Mouse (Mus musculus) testis, adult 2 months (tissue): ENCODE results near the gene Gm5868. TPM values are rescaled to one million over a fixed set of nuclear protein-coding genes. Genes with fewer than 3 reads are reported as not detected.
"Not testable (repeated sequence)": the region's sequence is repeated elsewhere in the genome, so short reads cannot be mapped to it uniquely, and the experiment has no call there.

Experiments used
- H3K27ac ChIP-seq: fragments of 200-500 bp; 2 replicates; pipeline ENCODE4 v1.5.1; 2012; ENCODE audit warnings: low read depth, low read length; ENCODE audit not compliant: control insufficient read depth, insufficient read depth
- H3K27me3 ChIP-seq: fragments of 200-500 bp; 2 replicates; pipeline ENCODE4 v1.6.1; 2012; ENCODE audit warnings: mild to moderate bottlenecking, low read length, moderate library complexity; ENCODE audit not compliant: control insufficient read depth, insufficient read depth
- H3K36me3 ChIP-seq: fragments of 200-500 bp; 2 replicates; pipeline ENCODE4 v1.6.1; 2012; ENCODE audit warnings: mild to moderate bottlenecking, low read length; ENCODE audit not compliant: control insufficient read depth, insufficient read depth
- H3K4me1 ChIP-seq: fragments of 200-500 bp; 2 replicates; pipeline ENCODE4 v1.6.1; 2012; ENCODE audit warnings: low read length; ENCODE audit not compliant: control insufficient read depth, insufficient read depth
- H3K4me3 ChIP-seq: fragments of 200-500 bp; 2 replicates; pipeline ENCODE4 v1.5.1; 2012; ENCODE audit warnings: low read depth, mild to moderate bottlenecking, low read length, moderate library complexity, mixed read lengths; ENCODE audit not compliant: control insufficient read depth
- CTCF ChIP-seq: fragments of 200-500 bp; IDR thresholded peaks from 2 replicates; pipeline ENCODE4 v1.5.1; 2012; ENCODE audit warnings: low read depth, mild to moderate bottlenecking, inconsistent platforms, low read length, moderate library complexity; ENCODE audit not compliant: control insufficient read depth, insufficient read depth, insufficient replicate concordance
- POLR2A ChIP-seq: fragments of 200-500 bp; IDR thresholded peaks from 2 replicates; pipeline ENCODE4 v1.6.1; 2012; ENCODE audit warnings: low read depth, mild to moderate bottlenecking, inconsistent platforms, low read length, moderate library complexity; ENCODE audit not compliant: control insufficient read depth
- polyA plus RNA-seq: library from polyadenylated mRNA; depleted of rRNA; stranded (reverse); fragments of >200 nt; gene quantifications from 2 replicates; pipeline ENCODE4 v1.2.3, GENCODE M21; 2012

The Gm5868 gene
- polyA plus RNA-seq, 1 experiment: not detected

DNA sequence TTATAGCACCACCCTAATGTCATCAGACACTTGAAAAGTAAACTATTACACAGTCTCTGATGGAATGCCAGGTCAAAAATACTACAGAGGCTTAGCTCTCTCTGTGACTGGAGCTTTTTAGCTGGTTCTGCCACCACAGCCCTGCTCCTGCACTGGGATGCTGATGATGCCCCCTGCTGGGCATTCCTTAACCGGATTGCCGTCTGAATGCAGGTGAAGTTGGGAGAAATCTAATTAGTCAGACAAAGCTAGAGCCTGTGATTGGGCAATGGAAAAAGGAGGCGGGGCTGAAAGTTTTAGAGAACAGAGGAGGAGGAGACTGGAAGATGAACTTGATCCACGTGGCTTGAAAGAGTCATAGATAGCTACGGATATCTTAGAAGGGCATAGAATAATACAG lies 13.7 kb upstream of the Gm5868 start:
- Histone ChIP-seq H3K4me1 (no peaks in the 10 kb centered on the region), H3K27ac (no peak overlapping the region), H3K27me3 (no peaks in the 10 kb centered on the region), H3K36me3 (no peaks in the 10 kb centered on the region), H3K4me3 (no peak overlapping the region)
- TF ChIP-seq POLR2A (no peak), CTCF (peak; percentile 44; the same call in 1 of the 2 replicates)

DNA sequence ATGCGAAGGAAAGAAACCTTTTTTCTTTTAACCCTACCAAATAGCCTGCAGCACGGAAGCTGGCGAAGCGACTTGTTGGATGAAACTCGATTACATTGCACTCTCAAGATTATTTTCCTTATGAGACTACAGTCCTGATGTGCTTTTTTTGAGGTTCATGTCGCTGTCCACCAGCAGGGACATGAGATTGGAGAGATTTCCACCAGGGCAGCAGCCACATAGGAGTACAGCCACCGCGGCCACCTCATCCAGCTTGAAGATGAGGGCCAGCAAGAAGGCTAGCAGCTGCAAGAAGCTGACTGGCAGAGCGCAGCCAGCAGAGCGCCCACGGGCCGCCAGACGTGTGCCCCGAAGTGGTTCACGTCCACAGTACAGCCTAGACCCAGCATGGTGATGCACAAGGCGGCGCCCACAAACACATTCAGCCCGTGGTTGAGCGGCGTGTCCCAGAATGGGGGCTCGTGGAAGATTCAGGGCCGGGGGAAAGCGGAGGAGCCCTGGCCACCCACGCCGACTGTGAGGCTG lies 622 bp downstream of the Gm5868 start:
- not testable (repeated sequence) for H3K4me1 ChIP-seq, H3K27me3 ChIP-seq, H3K27ac ChIP-seq, H3K36me3 ChIP-seq
- peak overlapping the region; percentile 39 for H3K4me3 ChIP-seq

DNA sequence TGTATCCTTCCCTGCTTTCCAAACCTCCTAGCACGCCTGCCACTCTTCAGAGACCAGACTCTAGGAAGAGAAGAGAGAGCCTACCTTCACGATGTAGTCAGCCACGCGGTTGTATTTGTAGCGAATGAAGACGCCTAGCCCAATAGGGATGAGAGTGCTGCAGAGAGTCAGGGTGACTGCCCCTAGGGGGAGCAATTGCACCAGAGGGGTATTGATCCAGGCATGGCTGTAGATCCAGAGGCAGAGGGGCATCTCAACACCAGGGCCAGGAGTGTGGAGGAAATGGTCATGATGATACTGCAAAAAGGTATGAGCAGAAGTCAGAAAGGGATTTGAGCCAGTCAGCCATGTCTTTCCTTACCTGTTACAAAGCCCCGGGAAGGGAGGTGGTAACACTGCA lies 1.2 kb downstream of the Gm5868 start:
- not testable (repeated sequence) for H3K4me3 ChIP-seq, H3K36me3 ChIP-seq, H3K27ac ChIP-seq, H3K27me3 ChIP-seq, H3K4me1 ChIP-seq

DNA sequence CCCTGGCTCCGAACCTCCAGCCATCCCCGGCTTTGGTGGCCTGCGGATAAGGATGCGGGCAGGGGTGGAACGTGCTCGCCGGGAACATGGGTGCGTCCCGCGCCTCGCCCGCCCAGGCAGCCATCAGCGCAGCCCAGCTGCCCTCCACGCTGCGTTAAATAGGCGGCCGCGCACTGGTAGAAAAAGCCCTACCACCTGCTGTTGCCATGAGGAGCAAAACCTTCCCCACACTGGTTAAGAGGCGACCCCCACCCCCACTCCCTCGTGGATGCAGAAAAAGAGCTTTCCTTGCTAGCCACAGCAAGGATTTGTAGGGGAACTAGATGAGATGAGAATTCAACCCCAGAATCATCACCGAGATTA lies 6.4 kb downstream of the Gm5868 start, which contains the start of gene Zar1:
Zar1 (minus strand) TSS at position 285 of the 363 bp plus-strand sequence.
- H3K4me1 ChIP-seq, H3K36me3 ChIP-seq, H3K27me3 ChIP-seq, H3K27ac ChIP-seq: not testable (repeated sequence)
- H3K4me3 ChIP-seq: peak within 1 kb of the TSS; percentile 28; the same call in 1 of the 2 replicates

DNA sequence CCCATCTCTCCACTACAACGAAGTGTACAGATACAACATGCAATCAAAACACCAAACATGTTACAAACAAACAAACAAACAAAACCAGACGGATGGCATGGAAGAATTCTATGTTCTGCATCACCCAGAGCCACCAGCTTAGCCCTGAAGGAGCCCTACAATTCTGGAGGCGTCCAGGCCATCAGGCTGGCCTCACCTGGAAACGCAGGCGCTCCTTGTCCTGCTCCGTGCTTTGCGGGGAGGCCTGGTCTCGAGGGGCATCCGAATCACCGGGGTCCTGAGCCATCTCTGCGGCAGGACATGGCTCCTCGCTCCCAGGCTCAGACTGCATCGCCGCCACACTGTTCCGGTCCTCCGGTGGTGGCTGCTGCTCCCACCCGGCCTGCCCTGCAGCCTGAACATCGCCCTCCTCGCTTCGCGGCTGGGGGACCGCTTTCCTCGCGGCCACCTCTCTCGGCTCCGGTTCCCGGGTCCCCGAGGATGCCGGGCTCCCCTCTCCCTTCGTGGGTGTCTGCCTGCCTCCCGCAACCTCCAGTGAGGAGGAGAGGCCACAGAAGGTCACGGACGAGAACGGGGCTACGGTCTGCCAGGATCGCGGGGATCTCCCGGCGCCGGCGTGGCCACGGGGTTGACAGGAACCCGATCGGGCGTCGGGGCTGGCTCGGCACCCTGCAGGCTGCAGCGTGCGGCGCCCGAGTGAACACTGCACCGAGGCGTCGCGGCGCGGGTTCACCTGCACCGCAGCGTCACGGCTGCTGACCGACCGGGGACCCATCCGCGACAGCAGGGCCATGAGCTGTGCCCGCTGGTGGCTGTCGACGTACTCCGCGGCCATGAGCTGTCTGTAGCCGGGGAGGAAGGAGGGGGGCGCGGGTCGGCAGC lies 7.0 kb downstream of the Gm5868 start:
- not testable (repeated sequence) for H3K27ac ChIP-seq

DNA sequence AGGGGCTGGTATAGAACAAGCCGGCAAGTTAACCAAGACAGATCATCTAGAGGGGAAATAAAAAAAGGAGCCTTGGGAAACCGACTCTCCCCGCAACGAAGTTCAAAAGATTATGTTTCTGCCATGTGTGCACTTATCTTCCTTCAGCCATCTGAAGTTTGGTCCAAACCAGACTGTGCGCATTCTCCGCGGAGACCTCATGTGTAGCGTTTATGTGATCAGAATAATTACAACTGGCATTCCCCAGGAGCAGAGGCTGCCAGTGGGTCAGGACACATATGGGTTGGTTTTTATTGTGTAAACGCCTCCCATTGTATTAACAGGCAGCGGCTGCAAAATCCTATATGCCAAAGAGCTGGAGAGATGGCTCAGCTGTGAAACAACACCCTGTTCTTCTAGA lies 7.8 kb downstream of the Gm5868 start:
- not testable (repeated sequence) for H3K4me1 ChIP-seq, H3K4me3 ChIP-seq, H3K27ac ChIP-seq, H3K27me3 ChIP-seq, H3K36me3 ChIP-seq

More for the DNA sequence above, 7.0 kb downstream of the Gm5868 start:
- H3K27me3 ChIP-seq, H3K4me1 ChIP-seq, H3K36me3 ChIP-seq: not testable (repeated sequence)
- H3K4me3 ChIP-seq: peak overlapping the region; percentile 28; the same call in 1 of the 2 replicates

DNA sequence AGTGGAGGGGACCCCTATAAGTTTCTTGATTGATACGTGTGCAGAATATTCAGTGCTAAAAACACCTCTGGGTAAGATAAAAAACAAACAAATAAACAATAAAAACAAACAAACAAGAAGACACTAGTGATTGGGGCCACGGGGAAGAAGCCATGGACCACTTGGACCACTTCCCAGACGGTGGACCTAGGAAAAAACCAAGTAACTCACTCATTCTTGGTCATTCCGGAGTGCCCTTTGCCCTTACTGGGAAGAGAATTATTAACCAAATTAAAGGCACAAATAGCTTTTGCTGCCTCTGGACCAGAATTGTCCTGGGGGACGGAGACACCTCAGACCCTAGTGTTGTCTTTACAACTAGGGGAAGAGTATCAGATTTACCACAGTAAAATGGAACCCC lies 21.7 kb downstream of the Gm5868 start:
- Histone ChIP-seq H3K27ac (no peak overlapping the region), H3K36me3 (no peaks in the 10 kb centered on the region), H3K4me1 (no peaks in the 10 kb centered on the region), H3K4me3 (no peak overlapping the region), H3K27me3 (no peaks in the 10 kb centered on the region)
- TF ChIP-seq CTCF (no peak), POLR2A (no peak)

DNA sequence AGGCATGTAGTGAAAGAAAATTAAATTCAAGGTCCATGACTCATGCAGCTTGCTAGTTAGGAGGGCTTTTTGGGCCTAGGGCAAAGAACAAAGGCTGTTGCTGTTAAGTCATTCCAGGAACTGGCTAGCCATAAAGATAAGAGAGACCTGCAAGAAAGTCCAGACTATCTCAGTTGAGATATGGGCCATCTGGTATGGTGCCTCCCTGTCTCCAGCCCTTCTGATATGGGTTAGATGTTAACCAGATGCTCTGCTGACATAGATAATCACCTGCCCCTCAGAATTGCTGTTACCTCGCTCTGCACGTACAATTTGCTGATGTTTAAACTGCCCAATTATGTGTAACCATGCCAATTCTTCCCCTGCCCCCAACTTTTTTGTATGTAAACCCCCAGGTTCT lies 24.2 kb downstream of the Gm5868 start:
- H3K4me1 ChIP-seq, H3K27ac ChIP-seq, H3K4me3 ChIP-seq, H3K27me3 ChIP-seq, H3K36me3 ChIP-seq: not testable (repeated sequence)
